Mouse (Mus musculus): ENCODE data around the gene Ehbp1.

DNA sequence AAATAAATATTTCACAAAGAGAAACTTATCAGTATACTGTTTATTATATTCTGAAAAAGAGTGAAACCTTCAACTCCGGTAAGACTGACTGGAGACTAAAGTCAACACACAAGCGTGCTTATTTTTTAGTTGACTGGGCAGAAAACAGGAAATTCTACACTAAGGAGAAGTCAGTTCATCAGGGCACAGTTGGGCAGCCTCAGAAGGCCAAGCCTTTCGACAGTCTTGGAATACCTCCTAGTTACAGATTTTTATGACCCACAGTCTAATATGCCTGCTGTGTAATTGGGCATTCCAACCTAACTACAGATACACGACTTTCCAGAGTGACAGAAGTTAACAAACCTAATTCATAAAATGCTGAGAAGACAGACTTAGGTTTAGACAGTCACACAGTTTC, 145.3 kb downstream of the Ehbp1 start:
- no peak for TF ChIP-seq TAL1 (IDR thresholded peaks at IDR 0.05; ENCODE audit: low read length)
- no peak for TF ChIP-seq GATA1 (IDR thresholded peaks at IDR 0.05; ENCODE audit: low read length)

Data from erythroblast, embryonic 14.5 days (primary cell).